Mouse (Mus musculus) cerebellum, adult (tissue): ENCODE results near the gene Mob4.

Source experiments
- ATAC-seq: cut with Nextera tagmentation; 2 replicates; pipeline ENCODE4 v1.9.2; 2017; ENCODE audit warnings: mild to moderate bottlenecking, moderate library complexity, mixed read lengths; ENCODE audit not compliant: insufficient number of reproducible peaks, low FRiP score, low TSS enrichment

Gene Mob4

GRCm38 (mm10) chr1:55173720-55174557 is 42.9 kb downstream of the Mob4 start:
- ATAC-seq: no peak

GRCm38 (mm10) chr1:55174558-55175034 is 43.6 kb downstream of the Mob4 start:
- ATAC-seq: no peak

GRCm38 (mm10) chr1:55179917-55180566 is 49.0 kb downstream of the Mob4 start:
- no peak for ATAC-seq

GRCm38 (mm10) chr1:55182392-55182791 is 51.4 kb downstream of the Mob4 start:
- no peak for ATAC-seq

GRCm38 (mm10) chr1:55185718-55186117 is 54.7 kb downstream of the Mob4 start:
- no peak for ATAC-seq

- ATAC-seq: no peak
These were observed 55.7 kb downstream of the Mob4 start for GRCm38 (mm10) chr1:55186592-55187210.

- ATAC-seq: no peak
These were observed 61.0 kb downstream of the Mob4 start for GRCm38 (mm10) chr1:55192015-55192414.

- ATAC-seq: no peak
These were observed 61.8 kb downstream of the Mob4 start for GRCm38 (mm10) chr1:55192824-55193223.

GRCm38 (mm10) chr1:55193316-55193715 is 62.3 kb downstream of the Mob4 start:
- no peak for ATAC-seq

GRCm38 (mm10) chr1:55194064-55194915 is 63.3 kb downstream of the Mob4 start:
- ATAC-seq: no peak

GRCm38 (mm10) chr1:55195021-55195420 is 64.0 kb downstream of the Mob4 start:
- ATAC-seq: no peak

- ATAC-seq: no peak
These were observed 65.4 kb downstream of the Mob4 start for GRCm38 (mm10) chr1:55196327-55197003.

GRCm38 (mm10) chr1:55198719-55199118 is 67.7 kb downstream of the Mob4 start:
- ATAC-seq: no peak

- peak; percentile 36; the same call in 1 of the 2 replicates for ATAC-seq
These were observed 71.1 kb downstream of the Mob4 start for GRCm38 (mm10) chr1:55201850-55202752.
